Mouse (Mus musculus) right cerebral cortex, postnatal 36 days (tissue): Measurements from ENCODE around the gene Pex6.

Experiments used
- DNase-seq, 2 experiments: peaks; one replicate each; pipeline ENCODE4 v3.0.0; 2022; ENCODE audit warnings: low spot score in 2 of 2, mixed read lengths in 1 of 2

Gene Pex6

GRCm38 (mm10) chr17:46710959-46711597 lies at the start of gene Pex6:
TSS of gene Pex6 (plus strand) at chr17:46711463.
- DNase-seq = peak; percentile 88 to 90

- no peak for DNase-seq
These were observed 49.3 kb upstream of the Pex6 start for GRCm38 (mm10) chr17:46661981-46662380.

GRCm38 (mm10) chr17:46662730-46663129 lies 48.5 kb upstream of the Pex6 start:
- DNase-seq = no peak

- DNase-seq = no peak
These were observed 43.6 kb upstream of the Pex6 start for GRCm38 (mm10) chr17:46667712-46668111.

- DNase-seq = no peak
These were observed 41.4 kb upstream of the Pex6 start for GRCm38 (mm10) chr17:46669911-46670310.

GRCm38 (mm10) chr17:46673850-46674529 lies 37.3 kb upstream of the Pex6 start, which contains the start of gene Rrp36:
TSS of gene Rrp36 (minus strand) at chr17:46674352.
- peak; percentile 81 to 89 for DNase-seq

GRCm38 (mm10) chr17:46674530-46675283 lies 36.6 kb upstream of the Pex6 start:
- no peak for DNase-seq

GRCm38 (mm10) chr17:46678416-46678815 lies 32.8 kb upstream of the Pex6 start, which contains the start of gene Mea1:
TSS of gene Mea1 (plus strand) at chr17:46678793.
- no peak for DNase-seq

- no peak for DNase-seq
These were observed 32.4 kb upstream of the Pex6 start for GRCm38 (mm10) chr17:46678911-46679310.

GRCm38 (mm10) chr17:46679843-46680759 lies 31.2 kb upstream of the Pex6 start:
- no peak for DNase-seq

GRCm38 (mm10) chr17:46680760-46681373 lies 30.4 kb upstream of the Pex6 start, which contains the start of gene Klhdc3:
TSS of gene Klhdc3 (minus strand) at chr17:46680914.
- peak; percentile 97 for DNase-seq

- no peak for DNase-seq
These were observed 29.7 kb upstream of the Pex6 start for GRCm38 (mm10) chr17:46681466-46682118.

GRCm38 (mm10) chr17:46682654-46683389 lies 28.4 kb upstream of the Pex6 start:
- DNase-seq = no peak

- DNase-seq = no peak
These were observed 25.4 kb upstream of the Pex6 start for GRCm38 (mm10) chr17:46685913-46686312.

GRCm38 (mm10) chr17:46690665-46691064 lies 20.6 kb upstream of the Pex6 start:
- DNase-seq = no peak

- DNase-seq = no peak
These were observed 19.9 kb upstream of the Pex6 start for GRCm38 (mm10) chr17:46691390-46691789.

GRCm38 (mm10) chr17:46694517-46695063 lies 16.7 kb upstream of the Pex6 start:
- no peak for DNase-seq

- no peak for DNase-seq
These were observed 12.7 kb upstream of the Pex6 start for GRCm38 (mm10) chr17:46698515-46698914.

- no peak for DNase-seq
These were observed 12.0 kb upstream of the Pex6 start for GRCm38 (mm10) chr17:46699245-46699644.
